23 mouse cellular contexts compared by ENCODE assay signal in the genomic region with DNA sequence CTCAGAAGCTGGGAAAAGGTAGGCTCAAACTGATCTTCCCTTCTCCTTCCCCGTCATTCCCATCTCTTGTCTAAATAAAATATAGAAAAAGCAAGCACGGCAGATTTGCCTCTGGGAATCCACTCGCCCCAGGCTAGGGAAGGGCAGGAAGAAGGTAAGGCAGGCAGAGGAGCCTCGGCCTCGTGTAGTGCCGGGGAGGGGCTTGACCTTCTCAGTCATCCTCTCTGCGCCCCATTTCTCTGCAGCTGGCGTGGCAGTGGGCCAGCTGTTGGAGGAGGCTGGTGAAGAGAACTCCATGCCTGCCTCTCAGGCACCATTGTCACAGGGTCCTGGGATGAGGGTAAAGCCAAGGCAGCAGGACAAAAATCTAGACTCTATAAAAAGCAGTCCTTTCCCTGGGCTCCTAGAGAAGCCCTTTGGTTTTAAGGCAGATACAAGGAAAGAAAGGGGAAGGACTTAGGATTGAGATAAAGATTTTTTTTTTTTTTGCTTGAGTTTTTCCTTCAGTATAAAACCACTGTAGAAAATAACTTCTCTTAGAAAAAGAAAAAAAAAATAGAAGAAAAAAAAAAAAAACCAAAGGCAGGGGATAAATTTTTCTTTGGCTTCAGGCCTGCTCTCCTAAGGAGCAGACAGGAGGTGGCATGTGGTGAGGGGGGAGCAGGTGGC. TPM values are rescaled to one million over a fixed set of nuclear protein-coding genes. Genes with fewer than 3 reads are reported as not detected.
DNase-seq lines count a peak whose midpoint lies in the region; ATAC-seq and TF ChIP-seq lines count a peak whose summit lies in the region.
"Had no signal": no experiment of that assay in that cellular context is flagged by ENCODE, and none has a peak within 500 bp of the region (broad histone marks: within the 10 kb centered on the region; RNA-seq: fewer than 3 reads in every experiment).

No protein-coding gene starts in this region.

- no peak overlapping the region for H3ac ChIP-seq in myocyte (ENCODE audit: control insufficient read depth, insufficient read length)

- 0 out of 2 replicates have a peak overlapping the region, but pooled peaks have one; percentile 40 for H3K9ac ChIP-seq in embryonic facial prominence, embryonic 13.5 days
- H3K9ac ChIP-seq in lung, embryonic 15.5 days: peak overlapping the region; percentile 6; the same call in 1 of the 2 replicates
- no peak overlapping the region for H3K9ac ChIP-seq in lung, postnatal 0 days (replicated peaks; ENCODE audit: low read depth)
- H3K9ac ChIP-seq: embryonic facial prominence, embryonic 12.5 days; hindbrain, embryonic 14.5 days; liver, embryonic 15.5 days; lung, embryonic 14.5 days; midbrain, embryonic 12.5 days; stomach, embryonic 15.5 days had no signal

- no peak overlapping the region for H3K4me2 ChIP-seq in embryonic facial prominence, embryonic 13.5 days
- no peak overlapping the region for H3K4me2 ChIP-seq in lung, embryonic 15.5 days
- no peak overlapping the region for H3K4me2 ChIP-seq in lung, postnatal 0 days (replicated peaks; ENCODE audit: low read depth, low read length)
- H3K4me2 ChIP-seq in myocyte (ENCODE audit: low read depth): no peak overlapping the region
- H3K4me2 ChIP-seq: embryonic facial prominence, embryonic 12.5 days; heart, embryonic 11.5 days; hindbrain, embryonic 14.5 days; liver, embryonic 15.5 days; lung, embryonic 14.5 days; midbrain, embryonic 12.5 days; stomach, embryonic 15.5 days had no signal

- no peak for TF ChIP-seq CTCF in lung, postnatal 0 days (IDR thresholded peaks at IDR 0.05)

- H3K9me3 ChIP-seq in embryonic facial prominence, embryonic 13.5 days: no peaks in the 10 kb centered on the region
- no peaks in the 10 kb centered on the region for H3K9me3 ChIP-seq in embryonic facial prominence, embryonic 10.5 days
- H3K9me3 ChIP-seq in heart, embryonic 10.5 days: no peaks in the 10 kb centered on the region
- no peaks in the 10 kb centered on the region for H3K9me3 ChIP-seq in lung, embryonic 15.5 days
- H3K9me3 ChIP-seq in lung, postnatal 0 days (ENCODE audit: low read length): no peaks in the 10 kb centered on the region
- H3K9me3 ChIP-seq: embryonic facial prominence, embryonic 12.5 days; liver, embryonic 15.5 days; midbrain, embryonic 12.5 days; stomach, embryonic 15.5 days had no signal

- WGBS in embryonic facial prominence, embryonic 13.5 days: 55% methylated on average over 8 of the region's 8 CpGs
- 57% methylated on average over 8 of the region's 8 CpGs for WGBS in embryonic facial prominence, embryonic 10.5 days
- WGBS in heart, embryonic 10.5 days: 58% methylated on average over 8 of the region's 8 CpGs
- WGBS in lung, embryonic 15.5 days: 48% methylated on average over 8 of the region's 8 CpGs
- WGBS in lung, postnatal 0 days: 48% methylated on average over 8 of the region's 8 CpGs

- no peak for TF ChIP-seq POLR2A in myocyte (IDR thresholded peaks at IDR 0.05; ENCODE audit: insufficient read length, low read depth)

- no peak overlapping the region for H3K4me3 ChIP-seq in embryonic facial prominence, embryonic 13.5 days
- H3K4me3 ChIP-seq in embryonic facial prominence, embryonic 10.5 days: no peak overlapping the region
- no peak overlapping the region for H3K4me3 ChIP-seq in heart, embryonic 10.5 days
- no peak overlapping the region for H3K4me3 ChIP-seq in lung, embryonic 15.5 days
- H3K4me3 ChIP-seq in lung, postnatal 0 days (ENCODE audit: low read depth, low read length): no peak overlapping the region
- no peak overlapping the region for H3K4me3 ChIP-seq in myocyte
- H3K4me3 ChIP-seq: embryonic facial prominence, embryonic 12.5 days; liver, embryonic 15.5 days; midbrain, embryonic 12.5 days; stomach, embryonic 15.5 days had no signal

- H3K4me1 ChIP-seq in embryonic facial prominence, embryonic 13.5 days: peaks cover 13% of the 10 kb centered on the region
- H3K4me1 ChIP-seq in embryonic facial prominence, embryonic 10.5 days: peaks cover 26% of the 10 kb centered on the region
- peaks cover 17% of the 10 kb centered on the region for H3K4me1 ChIP-seq in heart, embryonic 10.5 days
- H3K4me1 ChIP-seq in lung, embryonic 15.5 days: peaks cover 6% of the 10 kb centered on the region; the same call in 1 of the 2 replicates
- H3K4me1 ChIP-seq in lung, postnatal 0 days (ENCODE audit: insufficient read depth, low read depth, low read length): no peaks in the 10 kb centered on the region

- no peak for TF ChIP-seq EP300 in lung, postnatal 0 days (IDR thresholded peaks at IDR 0.05)

- H3K79me2 ChIP-seq in myocyte (ENCODE audit: control insufficient read depth, insufficient read depth): peaks cover 14% of the 10 kb centered on the region

- H3K36me3 ChIP-seq in embryonic facial prominence, embryonic 13.5 days: peaks cover 59% of the 10 kb centered on the region
- no peaks in the 10 kb centered on the region for H3K36me3 ChIP-seq in embryonic facial prominence, embryonic 10.5 days (replicated peaks)
- peaks cover 25% of the 10 kb centered on the region for H3K36me3 ChIP-seq in heart, embryonic 10.5 days
- H3K36me3 ChIP-seq in lung, embryonic 15.5 days: peaks cover 23% of the 10 kb centered on the region
- peaks cover 27% of the 10 kb centered on the region for H3K36me3 ChIP-seq in lung, postnatal 0 days (ENCODE audit: insufficient read depth, low read length)
- H3K36me3 ChIP-seq in myocyte (ENCODE audit: control insufficient read depth, insufficient read depth): peaks cover 52% of the 10 kb centered on the region
- H3K36me3 ChIP-seq: midbrain, embryonic 12.5 days had no signal

- ATAC-seq in embryonic facial prominence, embryonic 13.5 days (ENCODE audit: insufficient number of reproducible peaks, insufficient read depth, low FRiP score, low TSS enrichment, low read depth): no peak
- no peak for ATAC-seq in lung, embryonic 15.5 days (ENCODE audit: borderline replicate concordance, extremely low read depth, low FRiP score, low TSS enrichment)
- ATAC-seq in lung, postnatal 0 days: no peak
- ATAC-seq: forebrain, embryonic 14.5 days; intestine, postnatal 0 days had no signal

- no peak overlapping the region for H3K27ac ChIP-seq in embryonic facial prominence, embryonic 13.5 days
- H3K27ac ChIP-seq in embryonic facial prominence, embryonic 10.5 days (replicated peaks): no peak overlapping the region
- H3K27ac ChIP-seq in heart, embryonic 10.5 days: no peak overlapping the region
- no peak overlapping the region for H3K27ac ChIP-seq in lung, embryonic 15.5 days
- H3K27ac ChIP-seq in lung, postnatal 0 days (ENCODE audit: low read length): no peak overlapping the region
- H3K27ac ChIP-seq: embryonic facial prominence, embryonic 12.5 days; hindbrain, embryonic 14.5 days; liver, embryonic 15.5 days; midbrain, embryonic 12.5 days; stomach, embryonic 15.5 days had no signal

- H3K27me3 ChIP-seq in embryonic facial prominence, embryonic 13.5 days: peaks cover 38% of the 10 kb centered on the region
- peaks cover 61% of the 10 kb centered on the region for H3K27me3 ChIP-seq in embryonic facial prominence, embryonic 10.5 days (replicated peaks; ENCODE audit: low read depth, poor library complexity, severe bottlenecking)
- peaks cover 57% of the 10 kb centered on the region for H3K27me3 ChIP-seq in heart, embryonic 10.5 days (ENCODE audit: insufficient read depth, poor library complexity, severe bottlenecking)
- peaks cover 32% of the 10 kb centered on the region for H3K27me3 ChIP-seq in lung, embryonic 15.5 days
- 0 out of 2 replicates have a peak, but pooled peaks cover 7% of the 10 kb centered on the region for H3K27me3 ChIP-seq in lung, postnatal 0 days (replicated peaks; ENCODE audit: insufficient read depth, low read length)
- no peaks in the 10 kb centered on the region for H3K27me3 ChIP-seq in myocyte (ENCODE audit: control insufficient read depth, insufficient read depth, insufficient read length)

- no peak for DNase-seq in embryonic facial prominence, embryonic 10.5 days (ENCODE audit: low spot score)
- DNase-seq in heart, adult 11 months: peak; percentile 86
- no peak for DNase-seq in heart, embryonic 10.5 days (ENCODE audit: low spot score)
- DNase-seq in lung, postnatal 0 days (ENCODE audit: low spot score): no peak
- no peak for DNase-seq in thymus, adult 18-20 months
- DNase-seq: adrenal gland, postnatal 10 days; cerebellum, adult 8-10 months; kidney, adult 9 months; kidney, postnatal 10 days; lung, embryonic 14.5 days; lung, postnatal 36 days; thymus, postnatal 25 days had no signal

RNA-seq across cellular contexts. Expression of a gene that starts 20.5 kb away (rescaled TPM):
- polyA plus RNA-seq in embryonic facial prominence, embryonic 13.5 days (2015; fragmentation: Nextera tagmentation; extraction: Ambion mirVana): 10.3 and 13.3 TPM in 2 replicates
- 5.9 and 7.1 TPM in 2 replicates for polyA plus RNA-seq in embryonic facial prominence, embryonic 10.5 days (2016; fragmentation: Nextera tagmentation; extraction: Ambion mirVana)
- polyA plus RNA-seq in heart, embryonic 10.5 days (2016; fragmentation: Nextera tagmentation; extraction: Ambion mirVana): 1.7 and 4.3 TPM in 2 replicates
- 4.5 and 5.3 TPM in 2 replicates for polyA plus RNA-seq in lung, embryonic 15.5 days (2015; fragmentation: Nextera tagmentation; extraction: Ambion mirVana)
- 9.0 and 9.2 TPM in 2 replicates for polyA plus RNA-seq in lung, postnatal 0 days (2015; fragmentation: Nextera tagmentation; extraction: Ambion mirVana)
- 0.35 TPM for polyA plus RNA-seq in myocyte (2012; fragmentation: generic; extraction: Trizol)

RNA-seq across cellular contexts. Expression of a gene that starts 28.2 kb away (rescaled TPM):
- 311 and 321 TPM in 2 replicates for polyA plus RNA-seq in embryonic facial prominence, embryonic 13.5 days (2015; fragmentation: Nextera tagmentation; extraction: Ambion mirVana)
- 15.2 and 17.9 TPM in 2 replicates for polyA plus RNA-seq in embryonic facial prominence, embryonic 10.5 days (2016; fragmentation: Nextera tagmentation; extraction: Ambion mirVana)
- 57.7 and 80.7 TPM in 2 replicates for polyA plus RNA-seq in heart, embryonic 10.5 days (2016; fragmentation: Nextera tagmentation; extraction: Ambion mirVana)
- polyA plus RNA-seq in lung, embryonic 15.5 days (2015; fragmentation: Nextera tagmentation; extraction: Ambion mirVana): 111 and 121 TPM in 2 replicates
- 185 and 216 TPM in 2 replicates for polyA plus RNA-seq in lung, postnatal 0 days (2015; fragmentation: Nextera tagmentation; extraction: Ambion mirVana)
- polyA plus RNA-seq in myocyte (2012; fragmentation: generic; extraction: Trizol): 954 TPM

RNA-seq across cellular contexts. Expression of a gene that starts 50.7 kb away (rescaled TPM):
- 32.2 and 33.4 TPM in 2 replicates for polyA plus RNA-seq in embryonic facial prominence, embryonic 13.5 days (2015; fragmentation: Nextera tagmentation; extraction: Ambion mirVana)
- polyA plus RNA-seq in embryonic facial prominence, embryonic 10.5 days (2016; fragmentation: Nextera tagmentation; extraction: Ambion mirVana): 33.6 and 37.4 TPM in 2 replicates
- polyA plus RNA-seq in heart, embryonic 10.5 days (2016; fragmentation: Nextera tagmentation; extraction: Ambion mirVana): 11.6 and 22.8 TPM in 2 replicates
- 15.8 and 16.8 TPM in 2 replicates for polyA plus RNA-seq in lung, embryonic 15.5 days (2015; fragmentation: Nextera tagmentation; extraction: Ambion mirVana)
- 2.6 and 3.4 TPM in 2 replicates for polyA plus RNA-seq in lung, postnatal 0 days (2015; fragmentation: Nextera tagmentation; extraction: Ambion mirVana)
- polyA plus RNA-seq in myocyte (2012; fragmentation: generic; extraction: Trizol): 8.1 TPM

RNA-seq across cellular contexts. Expression of a gene that starts 56.6 kb away (rescaled TPM):
- polyA plus RNA-seq in embryonic facial prominence, embryonic 13.5 days (2015; fragmentation: Nextera tagmentation; extraction: Ambion mirVana): 16.5 and 16.7 TPM in 2 replicates
- 17.5 and 17.6 TPM in 2 replicates for polyA plus RNA-seq in embryonic facial prominence, embryonic 10.5 days (2016; fragmentation: Nextera tagmentation; extraction: Ambion mirVana)
- 16.8 and 17.5 TPM in 2 replicates for polyA plus RNA-seq in heart, embryonic 10.5 days (2016; fragmentation: Nextera tagmentation; extraction: Ambion mirVana)
- 13.9 and 14.8 TPM in 2 replicates for polyA plus RNA-seq in lung, embryonic 15.5 days (2015; fragmentation: Nextera tagmentation; extraction: Ambion mirVana)
- polyA plus RNA-seq in lung, postnatal 0 days (2015; fragmentation: Nextera tagmentation; extraction: Ambion mirVana): 9.3 and 11.3 TPM in 2 replicates
- polyA plus RNA-seq in myocyte (2012; fragmentation: generic; extraction: Trizol): 19.3 TPM
